Mouse (Mus musculus): ENCODE measurements around the gene D630039A03Rik.
"Not testable (repeated sequence)": the region's sequence is repeated elsewhere in the genome, so short reads cannot be mapped to it uniquely, and the experiment has no call there.

D630039A03Rik gene

DNA sequence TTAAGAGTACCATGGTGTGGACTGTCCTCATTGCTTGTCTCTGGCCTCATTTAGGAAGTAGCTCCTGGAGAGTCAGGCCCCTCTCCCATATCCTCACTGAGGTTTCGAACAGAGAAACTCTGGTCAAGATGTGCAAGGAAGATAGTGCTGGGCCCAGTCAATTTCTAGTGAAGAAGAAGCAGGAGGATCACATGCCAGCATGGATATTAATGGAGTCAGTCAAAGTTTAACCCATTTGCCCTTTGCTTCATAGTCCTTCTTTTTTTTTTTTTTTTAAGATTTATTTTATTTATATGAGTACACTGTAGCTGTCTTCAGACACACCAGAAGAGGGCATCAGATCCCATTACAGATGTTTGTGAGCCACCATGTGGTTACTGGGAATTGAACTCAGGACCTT, 27.1 kb downstream of the D630039A03Rik start:
- DNase-seq (ENCODE audit: low spot score in 2 of 2), result not testable (repeated sequence)

- no peak for DNase-seq (ENCODE audit: low spot score in 2 of 2)
Measured at GRCm38 (mm10) chr4:57888246-57888645, 27.9 kb downstream of the D630039A03Rik start.

DNA sequence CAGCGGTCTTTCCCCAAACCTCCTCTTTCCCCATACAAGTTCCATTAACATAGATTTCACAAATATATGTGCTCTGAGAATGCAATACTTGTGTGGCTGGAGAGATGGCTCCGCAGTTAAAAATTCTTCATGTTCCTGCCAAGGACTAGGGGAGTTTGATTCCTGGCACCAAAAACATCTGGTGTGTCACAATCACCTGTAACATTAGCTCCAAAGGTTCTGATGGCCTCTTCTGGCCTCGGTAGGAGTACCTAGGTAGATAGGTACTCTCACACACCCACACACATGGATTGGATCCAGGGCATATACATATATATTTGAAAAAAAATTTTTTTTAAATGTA, 29.2 kb downstream of the D630039A03Rik start:
- no peak for DNase-seq (ENCODE audit: low spot score in 2 of 2)

DNA sequence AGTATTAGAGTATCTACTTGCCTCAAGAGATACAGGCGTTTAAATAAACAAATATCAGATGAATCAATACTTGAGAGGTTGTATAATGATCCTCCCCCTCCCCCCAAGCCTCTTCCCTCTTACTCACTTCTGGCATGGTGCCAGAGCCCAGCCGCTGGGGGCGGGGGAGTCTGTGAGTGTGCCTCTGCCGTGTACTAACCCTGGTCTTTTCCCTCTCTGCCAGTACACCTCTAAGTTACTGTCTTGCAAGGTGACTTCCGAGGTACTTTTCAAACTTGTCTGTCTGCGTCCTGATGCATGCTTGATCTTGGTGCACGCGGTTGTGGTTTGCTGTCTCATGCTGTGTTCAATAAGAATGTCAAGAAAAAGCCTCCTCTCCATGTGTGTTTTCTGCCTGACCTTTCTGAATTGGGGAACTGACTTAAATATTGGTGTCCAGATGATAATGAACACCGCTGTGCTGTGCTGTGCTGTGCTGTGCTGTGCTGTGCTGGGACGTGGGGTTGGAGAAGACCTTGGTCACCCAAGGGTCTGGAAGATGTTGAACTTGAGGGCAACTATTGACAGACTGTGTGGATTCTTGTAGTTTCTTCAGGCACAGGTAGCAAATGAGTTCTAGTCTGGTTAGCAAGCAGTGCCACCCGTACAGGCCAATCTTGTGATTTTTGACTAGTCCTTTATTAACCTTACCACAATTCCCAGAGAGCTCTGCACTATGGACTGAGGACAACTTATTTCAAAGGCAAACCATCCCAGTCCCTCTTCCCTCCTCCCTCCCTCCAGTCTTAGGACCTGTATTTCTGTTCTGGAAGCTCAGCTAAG, 29.8 kb downstream of the D630039A03Rik start:
- no peak for DNase-seq (ENCODE audit: low spot score in 2 of 2)

DNA sequence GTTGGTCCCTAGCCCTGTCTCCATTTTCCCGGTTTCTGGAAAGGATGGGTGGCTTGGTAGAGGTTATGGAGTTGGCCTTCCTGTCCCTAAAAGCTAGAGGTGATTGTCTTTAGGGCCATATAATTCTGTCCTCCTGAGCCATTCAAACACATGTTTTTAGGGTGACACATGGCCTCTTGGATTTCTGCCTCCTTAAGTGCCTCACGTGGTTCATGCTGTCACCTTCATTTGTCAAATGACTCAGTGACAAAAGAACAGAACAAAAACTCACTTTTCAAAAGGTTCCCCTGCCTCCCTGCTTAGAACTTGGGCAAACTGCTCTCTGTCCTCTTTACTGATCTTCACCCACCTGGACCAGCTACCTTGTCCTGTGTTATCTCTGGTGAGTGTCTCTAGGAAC, 30.9 kb downstream of the D630039A03Rik start:
- DNase-seq (ENCODE audit: low spot score in 2 of 2), result no peak

GRCm38 (mm10) chr4:57884511-57884910, 31.6 kb downstream of the D630039A03Rik start:
- DNase-seq (ENCODE audit: low spot score in 2 of 2), result no peak

- DNase-seq (ENCODE audit: low spot score in 2 of 2), result no peak
Measured at GRCm38 (mm10) chr4:57883520-57884421, 32.3 kb downstream of the D630039A03Rik start.

DNA sequence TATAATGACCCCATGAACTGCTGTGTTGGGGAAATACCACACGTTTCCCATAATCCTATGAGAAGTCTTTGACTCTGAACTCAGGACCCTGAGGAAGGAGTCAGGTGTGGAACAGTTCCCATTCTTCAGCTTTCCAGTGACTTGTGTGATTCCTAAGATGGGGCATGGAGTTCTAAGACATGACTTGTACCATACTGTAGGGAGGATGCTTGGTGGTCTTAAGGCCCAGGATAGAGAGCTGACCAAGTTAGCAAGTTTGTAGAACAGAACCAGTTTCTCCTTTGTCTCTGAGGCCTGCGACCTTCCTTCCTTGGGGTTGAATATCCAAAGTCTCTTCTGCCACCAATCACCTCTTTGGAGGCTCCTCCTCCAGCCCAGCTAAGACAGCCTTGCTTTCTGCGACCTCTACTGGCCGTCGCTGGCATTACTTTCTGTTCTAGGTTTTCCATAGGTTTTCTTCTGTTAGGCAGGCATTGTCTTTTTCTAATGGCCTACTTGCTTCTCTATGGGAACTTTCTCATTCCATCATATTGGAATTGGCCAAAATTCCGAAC, 36.2 kb downstream of the D630039A03Rik start:
- peak; percentile 43 to 74 for DNase-seq (ENCODE audit: low spot score in 2 of 2)

DNA sequence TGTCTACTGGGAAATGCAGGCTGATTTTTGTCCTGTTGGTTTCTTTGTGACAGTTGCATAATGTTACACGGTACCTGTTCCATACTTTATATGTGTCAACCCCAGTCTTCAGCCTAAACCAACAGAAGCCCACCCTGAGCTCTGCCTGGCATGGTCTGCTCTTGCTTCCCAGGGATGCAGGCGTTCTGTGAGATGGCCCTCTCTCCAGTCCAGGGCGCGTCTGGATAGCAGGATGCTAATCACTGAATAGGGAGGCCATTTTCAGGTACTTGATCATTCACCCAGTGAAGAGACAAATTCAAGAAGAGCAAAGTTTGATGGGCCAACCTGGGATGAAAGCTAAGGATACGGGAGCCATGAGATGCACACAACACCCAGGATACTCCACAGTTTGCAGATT, 37.0 kb downstream of the D630039A03Rik start:
- no peak for DNase-seq (ENCODE audit: low spot score in 2 of 2)

- peak in 1 of 2 experiments; percentile 59 for DNase-seq (ENCODE audit: low spot score in 2 of 2)
Measured at GRCm38 (mm10) chr4:57867454-57867853, 48.6 kb downstream of the D630039A03Rik start.

- DNase-seq (ENCODE audit: low spot score in 2 of 2), result no peak
Measured at GRCm38 (mm10) chr4:57866990-57867389, 49.1 kb downstream of the D630039A03Rik start.

GRCm38 (mm10) chr4:57866088-57866487, 50.0 kb downstream of the D630039A03Rik start:
- DNase-seq (ENCODE audit: low spot score in 2 of 2), result no peak

DNA sequence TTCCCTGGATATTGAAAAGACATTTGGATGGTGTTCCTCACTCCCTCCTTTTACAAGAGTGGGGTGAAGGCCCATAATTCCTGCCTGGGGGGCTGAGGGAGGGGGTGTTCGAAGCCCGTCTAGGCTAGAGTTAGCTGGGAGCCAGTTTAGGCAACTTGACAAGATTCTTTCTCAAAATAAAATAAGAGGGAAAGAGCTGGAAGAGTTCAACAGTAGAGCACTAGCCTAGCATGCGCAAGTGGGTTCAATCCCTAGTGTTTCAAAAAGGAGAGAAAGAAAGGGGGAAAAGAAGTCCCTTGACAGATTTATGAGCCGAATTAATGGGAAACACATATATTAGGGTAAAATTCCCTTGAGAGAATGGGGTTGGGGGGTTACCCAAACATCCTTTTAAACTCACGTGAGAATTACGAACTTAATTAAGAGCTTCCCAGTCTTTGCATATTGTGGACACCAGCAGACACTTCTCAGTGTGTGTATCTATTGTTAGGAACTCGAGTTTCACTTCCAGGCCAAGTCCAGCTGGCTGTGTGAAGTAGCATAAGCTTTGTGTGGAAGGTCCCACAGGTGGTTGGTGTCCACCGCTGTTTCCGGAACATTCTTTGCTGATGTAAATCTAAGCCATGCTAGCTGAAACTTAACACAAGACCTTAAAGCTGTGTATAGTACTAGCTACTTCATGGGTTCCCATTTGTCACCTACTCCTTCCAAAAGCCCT, 53.7 kb downstream of the D630039A03Rik start:
- peak in 1 of 2 experiments; percentile 61 for DNase-seq (ENCODE audit: low spot score in 2 of 2)

GRCm38 (mm10) chr4:57861856-57862255, 54.2 kb downstream of the D630039A03Rik start:
- DNase-seq (ENCODE audit: low spot score in 2 of 2), result no peak

- DNase-seq (ENCODE audit: low spot score in 2 of 2), result no peak
Measured at GRCm38 (mm10) chr4:57861166-57861565, 54.9 kb downstream of the D630039A03Rik start.

GRCm38 (mm10) chr4:57860204-57860611, 55.9 kb downstream of the D630039A03Rik start:
- DNase-seq (ENCODE audit: low spot score in 2 of 2), result no peak
